Mouse (Mus musculus) heart, adult 2 months (tissue): ENCODE measurements at regions not wholly inside any gene's neighbourhood (a gene's known extent, or its start where the extent isn't known, plus 50 kb on each side); places are given as distances from the start of the nearest gene placed in this dataset.

Source experiments
- CTCF ChIP-seq: fragments of 200-600 bp; IDR thresholded peaks from 2 replicates; pipeline ENCODE4 v1.8.1; 2022; ENCODE audit warnings: antibody characterized with exemption, mild to moderate bottlenecking, moderate library complexity
- POLR2A ChIP-seq: fragments of 200-500 bp; IDR thresholded peaks from 2 replicates; pipeline ENCODE4 v1.6.1; 2011; ENCODE audit warnings: mild to moderate bottlenecking, low read depth, low read length, control low read depth; ENCODE audit not compliant: insufficient read depth

DNA sequence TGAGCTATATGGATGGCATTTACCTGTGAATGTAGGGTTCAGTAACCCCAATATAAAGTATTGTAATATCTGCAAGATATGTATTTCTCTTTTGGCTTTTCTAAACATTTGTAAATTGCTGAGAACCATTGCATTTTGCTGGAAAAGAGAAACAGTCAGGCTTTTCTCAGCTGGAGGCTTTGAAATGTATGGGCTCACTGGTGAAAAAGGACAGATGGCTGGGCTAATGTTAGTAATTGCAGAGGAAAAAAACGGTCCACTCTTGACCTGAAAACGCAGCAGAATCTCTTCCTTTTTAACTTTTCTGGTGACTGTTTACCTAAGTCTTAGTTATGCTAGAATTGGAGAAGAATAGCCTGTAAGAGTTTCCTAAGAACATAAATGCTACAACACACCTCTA is 71.8 kb upstream of the Car10 start:
- TF ChIP-seq CTCF (no peak), POLR2A (no peak)
